Mouse (Mus musculus) testis, adult 2 months (tissue): Measurements from ENCODE around the gene Adam15.

Source experiments
- CTCF ChIP-seq: fragments of 200-500 bp; IDR thresholded peaks from 2 replicates; pipeline ENCODE4 v1.5.1; 2012; ENCODE audit warnings: low read depth, mild to moderate bottlenecking, inconsistent platforms, low read length, moderate library complexity; ENCODE audit not compliant: control insufficient read depth, insufficient read depth, insufficient replicate concordance
- POLR2A ChIP-seq: fragments of 200-500 bp; IDR thresholded peaks from 2 replicates; pipeline ENCODE4 v1.6.1; 2012; ENCODE audit warnings: low read depth, mild to moderate bottlenecking, inconsistent platforms, low read length, moderate library complexity; ENCODE audit not compliant: control insufficient read depth

DNA sequence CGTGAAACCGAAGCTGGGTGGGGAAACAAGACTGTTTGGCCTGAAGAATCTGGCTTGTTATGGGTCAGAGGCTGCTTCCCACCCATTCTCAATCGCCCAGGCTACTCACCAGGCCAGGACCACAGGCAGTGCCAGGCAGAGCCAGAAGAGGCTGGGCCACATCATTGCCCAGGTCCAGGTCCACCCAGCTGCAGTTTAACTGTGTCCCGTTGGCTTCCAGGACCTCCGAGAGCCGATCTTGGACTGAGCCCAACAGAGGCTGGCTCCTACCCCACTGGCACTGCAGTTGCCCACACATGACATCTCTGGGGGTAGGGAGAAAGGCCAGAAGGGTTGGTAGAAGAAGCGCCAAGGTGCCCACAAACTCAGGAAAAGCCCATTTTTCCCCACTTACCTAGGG is 6.5 kb downstream of the Adam15 start:
- TF ChIP-seq CTCF: no peak
- no peak for TF ChIP-seq POLR2A
